Comparison of ENCODE assay signal across 11 mouse cellular contexts in the genomic region with DNA sequence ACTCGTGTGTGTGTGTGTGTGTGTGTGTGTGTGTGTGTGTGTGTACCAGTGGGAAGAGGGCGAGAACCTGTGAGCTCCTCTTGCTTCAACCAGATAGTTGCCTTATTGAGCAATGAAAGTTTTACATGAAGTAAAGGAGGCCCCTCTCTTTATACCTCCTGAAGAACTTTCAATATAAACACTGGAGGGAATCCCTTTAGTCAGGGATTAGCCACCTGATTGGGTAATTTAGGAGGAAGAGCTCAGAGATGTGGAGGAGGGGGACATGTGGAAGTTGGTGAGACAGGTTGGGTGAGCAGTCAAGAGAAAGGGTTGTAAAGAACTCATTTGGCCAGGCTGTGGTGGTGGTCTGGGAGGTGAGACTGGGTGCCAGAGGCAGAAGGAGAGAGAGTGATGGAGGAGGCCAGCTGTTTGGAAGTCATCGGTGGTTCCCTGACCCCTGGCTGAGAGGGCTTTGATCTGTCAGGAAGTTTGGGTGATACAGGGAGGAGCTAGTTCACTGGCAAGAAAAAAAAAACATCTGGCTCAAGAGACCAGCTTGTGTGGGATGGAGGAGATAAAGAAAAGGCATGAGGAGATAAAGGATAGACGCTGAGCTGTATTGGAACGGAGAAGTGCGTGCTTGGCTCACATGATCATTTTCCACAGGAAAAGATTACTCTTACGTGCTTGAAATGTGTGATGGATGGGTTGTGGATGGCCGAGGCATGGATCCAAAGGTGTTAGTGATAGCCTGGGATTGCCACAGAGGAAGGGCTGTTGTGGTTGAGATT. TPM values are rescaled to one million over a fixed set of nuclear protein-coding genes. Genes with fewer than 3 reads are reported as not detected.
DNase-seq lines count a peak whose midpoint lies in the region; ATAC-seq and TF ChIP-seq lines count a peak whose summit lies in the region.
"Had no signal": no experiment of that assay in that cellular context is flagged by ENCODE, and none has a peak within 500 bp of the region (broad histone marks: within the 10 kb centered on the region; RNA-seq: fewer than 3 reads in every experiment).

No protein-coding gene starts in this region.

- no peak overlapping the region for H3K4me3 ChIP-seq in lung, postnatal 0 days (ENCODE audit: low read depth, low read length)
- H3K4me3 ChIP-seq: midbrain, embryonic 15.5 days had no signal

- H3K9ac ChIP-seq in lung, postnatal 0 days (replicated peaks; ENCODE audit: low read depth) = no peak overlapping the region
- H3K9ac ChIP-seq: midbrain, embryonic 15.5 days had no signal

- WGBS in lung, postnatal 0 days = 48% methylated on average over 8 of the region's 8 CpGs

- intact Hi-C loops in heart, postnatal 10 days (cut with DNase I) = no loop called here

- H3K36me3 ChIP-seq in lung, postnatal 0 days (ENCODE audit: insufficient read depth, low read length) = 0 out of 2 replicates have a peak, but pooled peaks cover 4% of the 10 kb centered on the region

- no peaks in the 10 kb centered on the region for H3K27me3 ChIP-seq in lung, postnatal 0 days (replicated peaks; ENCODE audit: insufficient read depth, low read length)
- H3K27me3 ChIP-seq: midbrain, embryonic 15.5 days had no signal

- no peaks in the 10 kb centered on the region for H3K4me1 ChIP-seq in lung, postnatal 0 days (ENCODE audit: insufficient read depth, low read depth, low read length)

- no peak overlapping the region for H3K4me2 ChIP-seq in lung, postnatal 0 days (replicated peaks; ENCODE audit: low read depth, low read length)
- H3K4me2 ChIP-seq: midbrain, embryonic 15.5 days had no signal

- peak; percentile 68 for ATAC-seq in lung, postnatal 0 days
- no peak for ATAC-seq in frontal cortex, adult (ENCODE audit: low TSS enrichment)
- ATAC-seq: hindbrain, embryonic 16.5 days; midbrain, embryonic 15.5 days had no signal

- H3K9me3 ChIP-seq in lung, postnatal 0 days (ENCODE audit: low read length) = no peaks in the 10 kb centered on the region
- H3K9me3 ChIP-seq: midbrain, embryonic 15.5 days had no signal

- TF ChIP-seq EP300 in lung, postnatal 0 days (IDR thresholded peaks at IDR 0.05) = peak; percentile 12; the same call in 1 of the 2 replicates

- no peak for TF ChIP-seq CTCF in lung, postnatal 0 days (IDR thresholded peaks at IDR 0.05)

- H3K27ac ChIP-seq in lung, postnatal 0 days (ENCODE audit: low read length) = no peak overlapping the region
- H3K27ac ChIP-seq: midbrain, embryonic 15.5 days had no signal

- DNase-seq in c-Kit-positive CD71-positive TER-119-positive erythroid progenitor cells, embryonic 14.5 days (ENCODE audit: low spot score) = peak; percentile 39
- DNase-seq in fibroblast of lung, adult 2 months (ENCODE audit: low read depth) = peak; percentile 25
- DNase-seq in heart, postnatal 10 days = peak; percentile 46 to 47
- peak; percentile 57 for DNase-seq in lung, postnatal 0 days (ENCODE audit: low spot score)
- DNase-seq in urinary bladder, postnatal 36 days (ENCODE audit: low spot score in 2 of 2) = no peak
- no peak for DNase-seq in Muller cell, postnatal 12 days (ENCODE audit: inconsistent ontology term)
- no peak for DNase-seq in urinary bladder, postnatal 25 days (ENCODE audit: low spot score)
- DNase-seq: kidney, postnatal 36 days had no signal

RNA-seq across cellular contexts. Expression of gene Igsf3, which starts 53.3 kb away (rescaled TPM):
- 10 to 100 TPM; 21.6 to 24.9 TPM for total RNA-seq in heart, postnatal 10 days (2021)
- 16.9 and 17.8 TPM in 2 replicates for polyA plus RNA-seq in lung, postnatal 0 days (2015; fragmentation: Nextera tagmentation; extraction: Ambion mirVana)

Comparison
In these comparisons a context has a peak if more than half of its experiments do, and no peak if none do; other contexts are left out.
1. DNase-seq: peak in c-Kit-positive CD71-positive TER-119-positive erythroid progenitor cells, embryonic 14.5 days (single experiment), fibroblast of lung, adult 2 months (single experiment), heart, postnatal 10 days (2 of 2) and lung, postnatal 0 days (single experiment); none in urinary bladder, postnatal 36 days (0 of 2), Muller cell, postnatal 12 days (single experiment) and urinary bladder, postnatal 25 days (single experiment).